Mouse (Mus musculus) T-helper 2 cell (primary cell): ENCODE results near the gene Trpc4ap.
"Not testable (repeated sequence)": the region's sequence is repeated elsewhere in the genome, so short reads cannot be mapped to it uniquely, and the experiment has no call there.

Source experiments
- in situ Hi-C: fragments of 300-600 bp; cut with MboI, MseI; formaldehyde crosslinking; loops from one replicate; pipeline ENCODE4 v1.15.1; 2025; ENCODE audit warnings: high pct_unique_total_duplicates

Trpc4ap gene

DNA sequence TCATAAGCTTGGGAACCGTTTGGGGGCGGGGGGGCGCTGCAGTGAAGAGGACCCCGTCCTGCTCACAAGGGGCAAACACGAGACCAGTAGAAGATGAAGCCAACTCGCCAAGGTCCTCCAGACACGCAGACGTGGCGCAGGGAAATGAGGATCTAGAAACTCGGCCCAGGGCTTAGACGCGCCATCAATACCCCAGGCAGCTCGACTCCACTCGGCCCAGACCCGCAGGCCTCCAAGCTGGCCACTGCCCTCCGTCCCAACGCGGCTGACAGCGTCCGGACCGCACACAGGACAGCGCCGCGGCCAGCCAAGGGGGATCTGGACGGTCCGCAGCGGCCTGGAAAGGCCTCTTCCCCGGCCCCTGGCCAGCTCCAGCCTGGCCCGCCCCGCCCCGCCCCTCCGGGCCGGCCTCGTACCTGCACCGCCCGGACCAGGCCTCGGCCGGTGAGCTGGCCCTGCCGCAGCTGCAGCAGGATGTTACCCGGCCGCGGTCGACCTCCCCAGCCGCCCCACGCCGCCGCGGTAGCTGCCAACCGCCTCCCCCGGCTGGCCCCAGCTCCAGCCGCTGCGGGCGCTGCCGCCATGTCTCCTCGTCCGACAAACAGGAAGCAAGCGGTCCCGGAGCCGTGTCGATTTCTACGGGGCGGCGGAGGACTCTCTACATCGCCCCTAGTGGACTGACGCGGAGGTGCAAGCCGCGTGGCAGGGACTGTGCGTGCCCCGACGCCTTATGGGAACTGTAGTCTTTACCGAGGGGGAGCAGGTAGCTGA is at the start of gene Trpc4ap:
Gene Trpc4ap, minus strand, starts transcription at position 662 of the 771 bp plus-strand sequence.
- in situ Hi-C loops, result loop anchor here (5.0 kb wide), 1 partner anchor 70 kb away; no protein-coding TSS in a partner anchor

DNA sequence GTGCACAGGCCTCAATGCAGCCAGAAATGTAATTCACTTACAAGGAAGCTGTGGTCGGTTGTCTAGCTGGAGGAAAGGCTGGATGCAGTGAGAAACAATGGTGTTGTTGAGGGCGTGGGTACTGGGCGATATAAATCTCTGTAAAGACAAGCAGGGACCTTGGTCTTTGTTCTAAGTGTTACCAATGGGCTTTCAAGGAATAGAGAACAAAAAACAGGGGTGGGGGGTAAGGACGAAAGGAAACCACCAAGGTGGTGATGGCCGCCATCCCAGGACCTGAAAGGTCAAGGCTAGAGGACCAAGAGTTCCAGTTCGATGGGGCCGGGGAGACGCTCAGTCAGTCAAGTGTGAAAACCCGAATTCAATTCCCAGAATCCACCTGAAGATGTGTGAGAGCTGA is 45.6 kb upstream of the Trpc4ap start:
- in situ Hi-C loops, result no loop called here

DNA sequence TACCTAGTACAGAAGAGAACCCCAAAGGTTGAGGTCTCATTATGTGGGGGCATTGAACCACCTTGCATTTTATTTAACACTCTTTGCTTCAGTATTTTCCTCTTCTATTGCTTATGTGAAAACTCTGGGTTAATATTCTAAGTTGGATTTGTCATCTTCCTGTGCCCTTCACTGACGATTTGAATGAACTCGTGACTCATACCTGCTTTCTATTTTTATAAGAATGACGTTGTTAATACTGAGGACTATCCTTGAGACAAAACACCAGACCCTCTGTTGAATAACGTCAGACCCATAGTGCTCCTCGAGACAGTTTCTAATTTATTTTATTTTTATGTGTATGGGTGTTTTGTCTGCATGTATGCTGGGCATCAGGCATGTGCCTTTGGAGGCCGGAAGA is 44.8 kb upstream of the Trpc4ap start:
- in situ Hi-C loops, result no loop called here

DNA sequence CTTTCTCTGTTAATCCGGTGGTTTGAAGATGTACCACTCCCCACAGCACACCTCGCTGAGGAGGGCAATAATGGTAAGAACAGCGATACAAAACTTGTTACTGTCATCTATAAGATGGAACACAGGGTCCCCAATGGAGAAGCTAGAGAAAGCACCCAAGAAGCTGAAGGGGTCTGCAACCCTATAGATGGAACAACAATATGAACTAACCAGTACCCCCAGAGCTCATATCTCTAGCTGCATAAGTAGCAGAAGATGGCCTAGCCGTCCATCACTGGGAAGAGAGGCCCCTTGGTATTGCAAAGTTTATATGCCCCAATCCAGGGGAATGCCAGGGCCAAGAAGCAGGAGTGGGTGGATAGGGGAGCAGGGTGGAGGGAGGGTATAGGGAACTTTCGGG is 43.6 kb upstream of the Trpc4ap start, which contains the start of gene Gm17581:
Gene Gm17581, minus strand, starts transcription at position 101 of the 400 bp plus-strand sequence.
- in situ Hi-C loops, result not testable (repeated sequence)

DNA sequence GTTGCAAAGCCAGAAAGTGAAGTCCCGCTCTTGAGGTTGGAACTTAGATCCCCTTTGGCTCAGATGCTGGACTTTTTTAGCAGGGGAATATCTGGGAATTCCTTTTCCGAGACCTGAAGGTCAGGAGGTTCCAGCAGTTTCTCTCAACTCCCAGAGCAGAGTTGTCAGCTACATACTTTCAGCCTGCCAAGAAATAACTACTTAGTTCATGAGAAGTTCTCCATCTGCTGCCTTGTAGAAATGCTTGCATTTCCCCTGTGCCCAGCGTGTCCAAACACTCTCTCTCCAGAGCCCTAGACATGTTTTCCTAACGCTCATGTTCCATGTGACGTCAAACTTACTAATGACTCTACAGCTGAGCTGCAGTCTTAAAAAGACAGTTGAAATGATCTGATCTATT is 42.9 kb upstream of the Trpc4ap start:
- in situ Hi-C loops, result no loop called here

DNA sequence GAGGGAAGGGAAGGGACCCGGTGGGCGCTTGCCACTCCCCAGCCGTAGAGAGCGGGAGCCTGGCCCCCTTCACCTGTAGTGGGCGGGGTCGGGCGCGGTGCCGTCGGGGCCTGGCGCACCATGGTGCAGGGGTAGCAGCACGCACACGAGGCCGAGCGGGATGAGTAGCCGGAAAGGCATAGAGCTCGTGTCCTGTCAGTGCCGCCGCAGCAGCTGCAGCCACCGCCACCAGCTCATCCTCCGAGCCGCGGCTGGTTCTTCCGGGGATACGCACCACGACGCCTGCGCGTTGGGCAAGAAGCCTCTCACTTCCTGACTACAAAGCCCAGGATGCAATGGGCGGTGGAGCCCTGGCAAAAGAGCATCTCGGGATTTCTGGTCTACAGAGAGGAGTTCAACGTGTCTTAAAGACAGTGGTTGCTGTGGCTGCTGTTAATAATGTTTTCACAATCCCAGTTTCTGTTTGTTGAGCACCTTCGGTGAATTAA is 37.0 kb upstream of the Trpc4ap start, which contains the start of gene Edem2:
Gene Edem2, minus strand, starts transcription at position 318 of the 488 bp plus-strand sequence.
- in situ Hi-C loops, result no loop called here

DNA sequence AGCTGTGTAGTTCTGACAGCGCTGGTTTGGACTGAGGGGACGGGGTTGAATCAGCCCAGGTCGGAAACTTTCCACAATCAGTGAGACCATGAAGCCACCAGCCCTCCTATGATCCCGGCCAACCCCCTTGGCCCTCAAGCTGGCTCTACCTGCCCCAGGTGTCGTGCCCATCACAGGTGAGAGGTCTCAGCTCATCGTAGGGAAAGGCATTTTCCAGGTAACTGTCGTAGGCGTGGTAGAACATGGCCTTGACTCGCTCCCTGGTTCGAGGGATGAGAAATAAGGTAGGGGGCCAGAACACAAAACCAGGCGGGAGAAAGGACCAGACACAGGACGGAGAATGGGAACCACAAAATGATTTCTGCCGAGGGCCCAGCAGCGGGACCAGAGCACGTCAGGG is 36.6 kb upstream of the Trpc4ap start:
- in situ Hi-C loops, result no loop called here

DNA sequence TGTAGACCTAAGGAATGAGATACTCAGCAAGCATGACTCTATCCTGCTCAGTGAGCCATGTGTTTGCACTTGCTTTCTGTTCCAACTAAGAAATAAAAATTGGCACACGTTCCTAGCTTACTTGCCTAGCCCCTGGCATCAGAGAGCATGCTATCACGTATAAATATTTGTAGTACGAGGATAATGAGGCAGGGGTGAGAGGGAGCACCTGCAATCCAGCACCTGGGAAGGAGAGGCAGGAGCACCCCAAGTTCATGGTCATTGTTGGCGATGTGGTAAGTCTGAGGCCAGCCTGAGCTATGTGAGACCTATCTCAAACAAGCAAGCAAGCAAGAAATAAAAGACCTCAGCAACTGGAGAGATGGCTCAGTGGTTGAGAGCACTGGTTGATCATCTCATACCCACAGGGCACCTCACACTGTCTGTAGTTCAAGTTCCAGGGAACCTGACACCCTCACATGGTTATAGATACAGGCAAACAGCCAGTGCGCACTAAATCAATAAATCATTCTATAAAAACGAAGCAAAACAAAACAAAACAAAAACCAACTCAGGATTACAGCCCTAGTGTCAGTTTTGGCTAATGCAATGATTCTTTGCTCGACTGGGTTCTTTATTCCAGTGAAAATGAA is 35.7 kb upstream of the Trpc4ap start:
- in situ Hi-C loops, result no loop called here

DNA sequence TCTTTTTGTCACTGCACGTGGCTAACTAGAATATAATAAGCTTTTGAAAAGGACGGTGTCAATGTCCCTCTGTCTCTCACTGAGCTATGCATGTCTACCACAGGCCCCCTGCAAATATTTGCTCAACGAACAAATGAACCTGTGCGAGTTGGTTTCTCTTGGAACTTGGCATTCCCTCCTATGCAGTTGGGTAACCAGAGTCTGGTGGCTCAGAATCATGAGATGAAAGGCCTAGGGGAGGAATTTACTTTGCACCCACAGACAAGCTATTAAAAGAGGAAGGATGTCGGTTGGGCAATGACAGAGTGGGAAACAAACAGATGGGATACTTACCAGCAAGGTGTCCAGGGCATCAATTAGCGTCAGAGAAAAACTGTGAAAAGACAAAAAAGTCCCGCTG is 34.1 kb upstream of the Trpc4ap start:
- in situ Hi-C loops, result no loop called here

DNA sequence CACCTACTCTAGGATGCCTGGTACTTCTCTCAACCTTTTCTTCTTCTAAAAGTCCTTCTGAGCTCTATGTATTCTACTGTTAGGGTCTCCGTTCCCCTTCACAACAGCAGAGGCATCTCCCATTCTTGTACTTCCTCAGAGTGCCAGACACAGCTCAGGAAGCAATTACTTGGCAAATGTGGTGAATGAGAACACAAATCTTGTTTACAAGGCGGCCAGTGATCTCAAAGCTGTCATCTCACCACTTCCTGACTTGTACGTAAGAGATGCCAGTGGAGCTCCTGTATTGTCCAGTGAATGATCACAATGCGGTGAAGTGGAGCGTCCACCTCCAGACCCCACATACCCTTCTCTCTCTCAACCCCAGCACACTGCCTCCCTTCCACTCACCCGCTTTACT is 32.3 kb upstream of the Trpc4ap start:
- in situ Hi-C loops, result no loop called here

DNA sequence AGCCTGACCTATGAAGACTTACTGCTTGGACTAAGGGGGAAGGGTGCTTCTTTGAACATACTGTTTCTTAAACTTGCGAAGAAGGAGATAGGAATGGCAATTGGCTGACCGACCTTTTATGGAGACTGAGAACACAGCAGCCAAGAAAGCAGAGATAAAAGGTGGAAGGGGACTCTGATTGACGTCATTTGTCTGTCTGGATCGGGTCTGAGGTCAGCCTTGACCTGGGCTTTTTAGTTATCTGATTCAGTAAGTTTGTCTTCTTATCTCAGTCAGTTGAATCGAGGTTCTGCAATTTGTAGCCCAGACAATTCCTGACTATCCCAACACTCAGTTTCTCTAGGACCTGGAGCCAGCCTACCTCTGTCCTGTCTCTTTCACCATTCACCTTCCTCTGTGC is 31.9 kb upstream of the Trpc4ap start:
- in situ Hi-C loops, result no loop called here

DNA sequence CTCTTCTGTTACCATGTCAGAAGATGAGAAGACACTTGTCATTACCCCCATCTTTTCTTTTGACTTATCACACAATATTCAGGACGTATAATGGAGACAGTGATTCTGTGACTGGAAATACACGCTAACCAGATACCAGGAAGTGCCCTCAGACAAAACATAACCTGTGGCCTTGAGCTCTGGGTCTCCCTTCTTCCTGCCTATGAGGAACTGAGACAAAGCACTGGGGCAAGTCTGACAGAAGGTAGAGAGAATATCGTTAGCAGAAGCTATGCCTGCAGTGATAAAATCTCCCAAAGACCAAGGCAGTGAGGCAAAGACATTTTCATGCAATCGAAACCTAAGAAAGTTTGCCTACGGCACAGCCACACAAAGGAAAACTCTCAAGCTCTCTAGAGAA is 28.4 kb upstream of the Trpc4ap start:
- in situ Hi-C loops, result no loop called here

DNA sequence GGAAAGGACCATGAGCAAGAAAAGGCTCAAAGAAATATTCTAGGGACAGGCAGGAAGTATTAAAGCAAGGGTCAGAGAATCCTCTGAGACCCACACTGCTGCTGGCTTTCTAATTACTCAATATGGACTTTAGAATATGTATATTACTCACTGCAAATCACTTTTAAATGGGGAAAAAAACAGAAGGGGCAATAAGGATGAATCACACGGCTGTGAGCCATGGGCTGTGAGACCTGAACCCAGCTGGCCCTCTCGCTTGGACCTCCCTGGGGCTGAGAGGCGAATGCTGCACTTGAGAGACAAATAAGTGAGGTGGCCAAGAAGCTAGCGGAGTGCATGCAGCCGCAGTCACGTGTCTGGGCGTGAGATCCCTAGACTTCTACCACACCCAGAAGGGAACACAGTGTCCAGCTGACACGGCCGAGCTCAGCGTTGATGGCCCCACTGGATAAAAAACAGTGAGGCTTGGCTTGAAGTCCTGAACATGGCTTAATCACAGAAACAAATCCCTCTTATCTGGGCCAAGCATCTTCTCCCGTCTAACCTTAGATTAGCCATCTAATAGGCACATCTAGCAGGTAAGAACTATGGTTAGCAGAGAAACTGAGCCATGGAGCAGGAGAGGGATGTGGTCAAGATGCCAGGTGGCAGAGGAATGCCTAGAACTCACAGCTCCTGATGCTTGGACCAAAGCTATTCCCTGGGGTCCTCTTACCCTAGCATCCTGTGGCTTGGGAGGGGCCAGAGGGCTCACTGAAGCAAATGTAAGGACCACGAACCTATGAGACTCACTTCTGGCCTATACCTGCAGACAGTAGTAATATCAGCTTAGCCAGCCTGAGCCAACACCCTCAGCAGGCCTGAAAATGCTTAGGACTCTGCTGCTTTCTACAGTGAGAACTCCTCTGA is 25.2 kb upstream of the Trpc4ap start:
- in situ Hi-C loops, result no loop called here

DNA sequence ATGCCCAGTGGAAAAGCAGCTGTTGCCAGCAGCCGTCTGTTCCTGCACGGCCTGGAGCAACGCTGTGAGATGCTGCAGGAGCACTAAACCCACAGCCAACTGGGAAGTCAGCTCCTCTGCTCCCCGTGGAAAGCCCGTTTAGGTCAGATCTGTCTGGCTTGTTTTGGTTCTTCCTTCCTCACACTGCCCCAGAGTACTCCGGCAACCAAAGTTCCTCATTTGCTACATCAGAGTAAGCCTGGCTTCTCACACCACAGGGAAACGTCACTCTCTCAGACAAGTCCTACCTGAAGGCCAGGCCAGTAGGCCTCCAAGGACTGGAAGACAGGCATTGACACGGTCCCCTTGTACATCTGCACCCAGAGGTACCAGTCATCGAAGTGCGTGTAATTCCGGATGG is 18.4 kb upstream of the Trpc4ap start:
- in situ Hi-C loops, result no loop called here

DNA sequence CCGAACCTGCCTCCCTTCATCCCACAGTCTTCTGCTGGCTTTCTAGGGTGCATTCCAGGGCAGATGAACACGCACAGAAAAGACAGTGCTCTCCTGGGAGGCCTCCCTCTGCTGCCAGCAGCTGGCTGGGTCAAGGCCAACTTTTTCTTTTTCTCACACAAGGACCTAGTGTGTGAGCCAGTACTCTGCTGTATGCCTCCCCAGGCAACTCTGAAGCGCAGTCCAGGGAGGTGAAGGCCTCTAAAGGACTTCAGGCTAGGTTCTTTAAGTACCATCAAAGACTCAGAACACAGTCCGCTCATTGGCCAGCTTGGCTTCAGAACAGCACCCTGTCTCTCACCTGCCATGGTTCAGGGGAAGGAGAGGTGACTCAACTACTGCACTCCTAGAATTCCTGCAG is 15.1 kb upstream of the Trpc4ap start:
- in situ Hi-C loops, result no loop called here

DNA sequence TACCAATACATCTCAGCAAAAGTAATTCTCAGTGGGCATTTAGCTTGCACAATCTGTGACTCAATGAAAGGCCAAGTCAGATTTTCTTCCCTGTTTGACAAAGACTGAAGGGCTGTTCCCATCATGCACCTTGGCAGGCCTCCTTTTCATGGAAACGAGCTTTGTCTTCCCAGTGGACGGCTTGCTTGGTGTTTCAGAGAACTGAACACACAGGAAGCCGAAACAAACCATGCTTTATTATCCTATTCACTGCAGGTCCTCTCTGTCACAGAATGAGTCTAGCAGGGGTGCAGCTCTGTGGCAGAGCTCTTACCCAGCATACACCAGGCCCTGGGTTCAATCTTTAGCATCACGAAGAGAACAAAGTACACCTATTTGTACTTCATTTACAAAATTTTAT is 11.4 kb upstream of the Trpc4ap start:
- in situ Hi-C loops, result no loop called here

DNA sequence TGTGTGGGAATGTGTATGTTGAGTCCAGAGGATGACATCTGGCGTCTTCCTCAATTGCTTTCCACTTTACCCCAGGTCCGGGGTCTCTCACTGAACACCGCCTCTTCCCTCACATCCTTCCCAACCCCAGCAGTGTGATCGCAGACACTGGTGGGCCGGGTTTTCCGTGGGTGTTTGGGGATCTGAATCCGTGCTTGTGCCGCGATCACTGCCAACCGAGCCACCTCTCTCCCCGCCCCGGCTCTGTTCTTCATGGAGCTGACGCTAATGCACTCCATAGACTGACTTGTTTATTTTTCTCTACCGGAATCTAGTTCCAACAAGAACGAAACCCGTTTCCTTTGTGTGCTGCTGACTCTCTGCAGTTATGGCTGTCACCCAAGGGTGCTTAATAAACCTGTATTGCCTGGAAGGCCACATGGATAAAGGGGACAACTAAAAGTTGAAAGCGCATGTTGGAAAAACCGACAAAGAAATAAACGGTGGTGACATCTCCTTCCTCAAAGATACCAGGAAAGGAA is 9.3 kb upstream of the Trpc4ap start:
- in situ Hi-C loops, result no loop called here

DNA sequence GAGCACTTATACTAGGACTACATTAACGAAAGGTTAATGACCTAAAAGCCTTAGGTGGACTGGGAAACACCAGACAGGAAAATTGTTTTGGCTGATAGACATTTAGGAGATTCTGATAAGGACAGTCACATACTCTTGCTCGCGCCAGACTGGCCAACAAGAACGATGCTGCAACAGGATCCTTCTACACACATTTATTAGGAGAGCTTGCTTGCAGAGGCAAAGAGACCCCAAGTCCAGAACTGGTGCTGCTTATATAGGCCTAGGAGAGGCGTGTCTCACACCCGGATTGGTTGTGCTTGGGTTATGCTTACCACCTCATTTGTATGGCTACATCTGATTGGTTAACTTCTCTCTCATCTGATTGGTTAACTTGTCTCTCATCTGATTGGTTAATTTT is 6.3 kb upstream of the Trpc4ap start:
- in situ Hi-C loops, result not testable (repeated sequence)

DNA sequence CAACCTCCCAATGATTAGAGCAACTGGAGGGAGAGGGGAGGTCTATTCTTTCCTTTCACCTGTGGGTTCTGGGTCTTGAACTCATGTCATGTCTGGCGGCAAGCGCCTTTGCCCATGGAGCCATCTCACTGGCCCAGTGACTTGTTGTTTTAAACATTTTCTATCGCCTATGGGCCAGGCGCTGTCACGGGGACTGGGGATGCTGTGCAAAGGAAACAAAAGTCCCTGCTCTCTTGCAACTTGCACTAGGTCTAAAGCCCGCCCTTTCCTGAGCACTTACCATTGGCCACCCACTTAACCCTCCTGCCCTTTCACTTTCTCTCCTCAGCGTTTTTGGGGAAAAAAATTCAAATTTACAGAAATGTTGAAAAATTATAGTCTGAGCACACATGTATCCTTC is 4.7 kb upstream of the Trpc4ap start:
- in situ Hi-C loops, result no loop called here

DNA sequence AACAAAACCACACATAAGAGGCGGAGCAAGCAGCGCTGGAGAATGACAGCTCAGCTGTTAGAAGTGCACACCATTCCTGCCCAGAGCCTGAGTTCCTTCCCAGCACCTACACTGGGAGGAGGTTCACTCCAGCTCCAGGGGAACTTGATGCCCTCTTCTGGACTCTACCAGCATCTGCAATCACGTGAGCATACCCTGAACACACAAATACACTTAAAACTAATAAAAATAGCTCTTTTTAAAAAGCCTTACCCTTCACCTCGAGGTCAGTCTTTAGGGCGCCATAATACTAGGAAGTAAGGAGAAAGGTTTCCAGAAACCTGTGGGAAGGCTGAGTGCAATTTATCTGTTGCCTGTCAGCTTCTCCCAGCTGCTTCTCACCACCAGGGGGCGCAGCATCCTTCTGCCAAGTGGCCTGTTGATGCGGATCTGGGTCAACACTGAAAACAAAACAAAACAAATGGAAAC is 3.9 kb upstream of the Trpc4ap start:
- in situ Hi-C loops, result no loop called here

DNA sequence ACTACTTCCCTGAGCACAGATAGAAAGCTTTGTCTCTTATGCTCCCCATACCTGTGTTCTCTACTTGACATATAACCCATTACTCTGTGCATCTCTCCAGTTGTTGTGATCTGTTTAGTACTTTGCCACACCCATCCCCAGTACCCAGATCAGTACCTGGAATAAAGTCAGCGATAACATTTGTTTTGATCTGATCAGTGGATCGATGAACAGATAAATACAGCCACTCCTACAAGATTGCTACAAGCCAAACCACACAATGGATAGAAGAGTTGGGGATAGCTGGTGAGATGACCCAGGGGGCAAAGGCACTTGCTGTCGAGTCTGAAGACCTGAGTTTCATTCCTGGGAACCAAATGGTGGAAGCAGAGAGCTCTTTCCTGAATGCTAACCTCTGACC is 3.1 kb upstream of the Trpc4ap start:
- in situ Hi-C loops, result no loop called here

DNA sequence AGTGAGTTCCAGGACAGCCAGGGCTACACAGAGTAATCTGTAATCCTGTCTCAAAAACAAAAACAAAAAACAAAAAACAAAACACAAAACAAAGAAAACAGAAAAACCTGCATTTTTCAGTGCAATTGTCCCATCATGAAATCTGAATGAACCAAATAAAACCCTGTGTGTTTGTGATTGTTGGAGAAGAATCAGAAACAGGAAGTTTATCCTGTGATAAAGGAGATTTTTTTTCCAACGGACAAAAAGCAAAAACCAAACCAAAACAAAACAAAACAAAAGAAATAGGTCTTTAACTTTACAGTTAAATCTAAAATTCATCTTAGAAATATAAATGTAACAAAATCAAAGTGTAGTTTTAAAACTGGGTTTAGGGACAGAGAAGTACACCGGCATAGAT is 2.4 kb upstream of the Trpc4ap start:
- in situ Hi-C loops, result loop anchor here (5.0 kb wide), 1 partner anchor 68 kb away; no protein-coding TSS in a partner anchor
